8 mouse cellular contexts compared by ENCODE assay signal in genomic region chr11:120722067-120722630, GRCm38 (mm10). TPM values are rescaled to one million over a fixed set of nuclear protein-coding genes. Genes with fewer than 3 reads are reported as not detected.
DNase-seq lines count a peak whose midpoint lies in the region; ATAC-seq and TF ChIP-seq lines count a peak whose summit lies in the region.

No protein-coding gene starts in this region.

- H3K4me2 ChIP-seq in embryonic facial prominence, embryonic 15.5 days (replicated peaks) = peak overlapping the region; percentile 97
- peak overlapping the region; percentile 98 for H3K4me2 ChIP-seq in intestine, embryonic 15.5 days (replicated peaks)
- H3K4me2 ChIP-seq in myocyte (ENCODE audit: low read depth) = peak overlapping the region; percentile 42

- intact Hi-C loops in left cerebral cortex, postnatal 14 days (cut with DNase I) = no loop called here

- ATAC-seq in embryonic facial prominence, embryonic 15.5 days (ENCODE audit: insufficient number of reproducible peaks, low FRiP score, low TSS enrichment, low read depth) = no peak
- peak; percentile 27; the same call in 1 of the 2 replicates for ATAC-seq in intestine, embryonic 15.5 days

- H3K4me1 ChIP-seq in lung, adult 2 months (ENCODE audit: control insufficient read depth, insufficient read depth, low read length) = peaks cover 12% of the 10 kb centered on the region
- peaks cover 32% of the 10 kb centered on the region for H3K4me1 ChIP-seq in embryonic facial prominence, embryonic 15.5 days
- H3K4me1 ChIP-seq in intestine, embryonic 15.5 days (replicated peaks) = peaks cover 22% of the 10 kb centered on the region

- H3ac ChIP-seq in myocyte (ENCODE audit: control insufficient read depth, insufficient read length) = no peak overlapping the region

- TF ChIP-seq POLR2A in lung, adult 2 months (IDR thresholded peaks at IDR 0.05; ENCODE audit: borderline replicate concordance, extremely low read depth, low read depth, low read length) = no peak; the same call in 1 of the 2 replicates
- no peak for TF ChIP-seq POLR2A in myocyte (IDR thresholded peaks at IDR 0.05; ENCODE audit: insufficient read length, low read depth)

- peak; percentile 33 for DNase-seq in lung, adult 2 months
- DNase-seq in lung, postnatal 10 days = no peak
- no peak for DNase-seq in MN1 (ENCODE audit: low spot score)
- DNase-seq in left cerebral cortex, postnatal 14 days (ENCODE audit: low spot score in 2 of 2) = no peak
- no peak for DNase-seq in layer of hippocampus, adult 18-20 months (ENCODE audit: low spot score in 2 of 2)

- no peak for TF ChIP-seq CTCF in lung, adult 2 months (IDR thresholded peaks at IDR 0.05; ENCODE audit: insufficient read depth, low read length)

- peak overlapping the region; percentile 47 for H3K4me3 ChIP-seq in lung, adult 2 months (replicated peaks; ENCODE audit: extremely low read depth, low read depth, low read length)
- peak overlapping the region; percentile 67 for H3K4me3 ChIP-seq in embryonic facial prominence, embryonic 15.5 days (replicated peaks)
- H3K4me3 ChIP-seq in intestine, embryonic 15.5 days (replicated peaks) = peak overlapping the region; percentile 58
- no peak overlapping the region for H3K4me3 ChIP-seq in myocyte

- WGBS in lung, adult 2 months = 16% methylated on average over 21 of the region's 21 CpGs
- WGBS in embryonic facial prominence, embryonic 15.5 days = 20% methylated on average over 21 of the region's 21 CpGs
- 17% methylated on average over 21 of the region's 21 CpGs for WGBS in intestine, embryonic 15.5 days

- no peaks in the 10 kb centered on the region for H3K9me3 ChIP-seq in embryonic facial prominence, embryonic 15.5 days (replicated peaks)
- no peaks in the 10 kb centered on the region for H3K9me3 ChIP-seq in intestine, embryonic 15.5 days

- H3K27me3 ChIP-seq in embryonic facial prominence, embryonic 15.5 days = no peaks in the 10 kb centered on the region
- no peaks in the 10 kb centered on the region for H3K27me3 ChIP-seq in intestine, embryonic 15.5 days (replicated peaks)
- no peaks in the 10 kb centered on the region for H3K27me3 ChIP-seq in myocyte (ENCODE audit: control insufficient read depth, insufficient read depth, insufficient read length)

- no peaks in the 10 kb centered on the region for H3K79me2 ChIP-seq in myocyte (ENCODE audit: control insufficient read depth, insufficient read depth)

- H3K27ac ChIP-seq in embryonic facial prominence, embryonic 15.5 days (replicated peaks) = peak overlapping the region; percentile 31; the same call in 1 of the 2 replicates
- H3K27ac ChIP-seq in intestine, embryonic 15.5 days = peak overlapping the region; percentile 23; the same call in 1 of the 2 replicates

- H3K9ac ChIP-seq in embryonic facial prominence, embryonic 15.5 days = peak overlapping the region; percentile 59
- peak overlapping the region; percentile 73 for H3K9ac ChIP-seq in intestine, embryonic 15.5 days

- H3K36me3 ChIP-seq in embryonic facial prominence, embryonic 15.5 days = peaks cover 23% of the 10 kb centered on the region
- peaks cover 20% of the 10 kb centered on the region for H3K36me3 ChIP-seq in intestine, embryonic 15.5 days
- no peaks in the 10 kb centered on the region for H3K36me3 ChIP-seq in myocyte (ENCODE audit: control insufficient read depth, insufficient read depth)

TF ChIP-seq in myocyte, 11 proteins besides CTCF, POLR2A, EP300 and RAD21:
- no peak for TF ChIP-seq TCF12 (IDR thresholded peaks at IDR 0.05; ENCODE audit: insufficient read depth, poor library complexity, severe bottlenecking)
- TF ChIP-seq MYOD1 (IDR thresholded peaks at IDR 0.05; ENCODE audit: control insufficient read depth in 1 of 3, insufficient read length in 2 of 3, low read depth in 2 of 3) = no peak
- TF ChIP-seq MYOG (IDR thresholded peaks at IDR 0.05; ENCODE audit: control insufficient read depth in 1 of 3, insufficient read depth in 1 of 3, insufficient read length in 2 of 3, low read depth in 2 of 3) = no peak
- no peak for TF ChIP-seq POLR2AphosphoS2 (IDR thresholded peaks at IDR 0.05; ENCODE audit: insufficient read length, low read depth)
- no peak for TF ChIP-seq SRF (IDR thresholded peaks at IDR 0.05; ENCODE audit: control insufficient read depth, insufficient read length, low read depth)

RNA-seq across cellular contexts. Expression of gene Rac3, which starts 0.9 kb away (rescaled TPM):
- 62.0 and 76.8 TPM in 2 replicates for polyA plus RNA-seq in lung, adult 2 months (2012; rRNA removed)
- polyA plus RNA-seq in embryonic facial prominence, embryonic 15.5 days (2015; fragmentation: Nextera tagmentation; extraction: Ambion mirVana) = 64.5 and 75.4 TPM in 2 replicates
- 34.2 and 35.8 TPM in 2 replicates for polyA plus RNA-seq in intestine, embryonic 15.5 days (2015; fragmentation: Nextera tagmentation; extraction: Ambion mirVana)
- polyA plus RNA-seq in myocyte (2012; fragmentation: generic; extraction: Trizol) = 1.9 TPM
- total RNA-seq in left cerebral cortex, postnatal 14 days (2021) = 10 to 100 TPM; 92.2 to 99.5 TPM
- total RNA-seq in layer of hippocampus, adult 18-20 months (2021) = 10 to 100 TPM; 32.0 to 40.0 TPM

RNA-seq across cellular contexts. Expression of gene Dcxr, which starts 4.9 kb away (rescaled TPM):
- 326 and 340 TPM in 2 replicates for polyA plus RNA-seq in lung, adult 2 months (2012; rRNA removed)
- 35.9 and 36.6 TPM in 2 replicates for polyA plus RNA-seq in embryonic facial prominence, embryonic 15.5 days (2015; fragmentation: Nextera tagmentation; extraction: Ambion mirVana)
- polyA plus RNA-seq in intestine, embryonic 15.5 days (2015; fragmentation: Nextera tagmentation; extraction: Ambion mirVana) = 31.3 and 41.7 TPM in 2 replicates
- polyA plus RNA-seq in myocyte (2012; fragmentation: generic; extraction: Trizol) = 21.2 TPM
- total RNA-seq in left cerebral cortex, postnatal 14 days (2021) = 1 to 10 TPM; 5.7 to 7.8 TPM
- 10 to 100 TPM; 12.3 to 13.6 TPM for total RNA-seq in layer of hippocampus, adult 18-20 months (2021)

RNA-seq across cellular contexts. Expression of gene Lrrc45, which starts 8.4 kb away (rescaled TPM):
- polyA plus RNA-seq in lung, adult 2 months (2012; rRNA removed) = 35.6 and 40.1 TPM in 2 replicates
- polyA plus RNA-seq in embryonic facial prominence, embryonic 15.5 days (2015; fragmentation: Nextera tagmentation; extraction: Ambion mirVana) = 69.7 and 82.2 TPM in 2 replicates
- 42.0 and 45.4 TPM in 2 replicates for polyA plus RNA-seq in intestine, embryonic 15.5 days (2015; fragmentation: Nextera tagmentation; extraction: Ambion mirVana)
- 10.6 TPM for polyA plus RNA-seq in myocyte (2012; fragmentation: generic; extraction: Trizol)
- 10 to 100 TPM; 57.2 to 60.1 TPM for total RNA-seq in left cerebral cortex, postnatal 14 days (2021)
- 10 to 100 TPM; 49.1 to 60.5 TPM for total RNA-seq in layer of hippocampus, adult 18-20 months (2021)

RNA-seq across cellular contexts. Expression of gene Cenpx, which starts 8.6 kb away (rescaled TPM):
- polyA plus RNA-seq in lung, adult 2 months (2012; rRNA removed) = 68.0 and 69.1 TPM in 2 replicates
- polyA plus RNA-seq in embryonic facial prominence, embryonic 15.5 days (2015; fragmentation: Nextera tagmentation; extraction: Ambion mirVana) = 145 and 157 TPM in 2 replicates
- polyA plus RNA-seq in intestine, embryonic 15.5 days (2015; fragmentation: Nextera tagmentation; extraction: Ambion mirVana) = 163 and 170 TPM in 2 replicates
- polyA plus RNA-seq in myocyte (2012; fragmentation: generic; extraction: Trizol) = 42.5 TPM
- 10 to 100 TPM; 26.8 to 30.2 TPM for total RNA-seq in left cerebral cortex, postnatal 14 days (2021)
- 10 to 100 TPM; 15.8 to 18.7 TPM for total RNA-seq in layer of hippocampus, adult 18-20 months (2021)

RNA-seq across cellular contexts. Expression of gene Cbr2, which starts 9.8 kb away (rescaled TPM):
- 13,780 and 14,250 TPM in 2 replicates for polyA plus RNA-seq in lung, adult 2 months (2012; rRNA removed)
- polyA plus RNA-seq in embryonic facial prominence, embryonic 15.5 days (2015; fragmentation: Nextera tagmentation; extraction: Ambion mirVana) = 193 and 315 TPM in 2 replicates
- polyA plus RNA-seq in intestine, embryonic 15.5 days (2015; fragmentation: Nextera tagmentation; extraction: Ambion mirVana) = 0.79 and 2.4 TPM in 2 replicates
- polyA plus RNA-seq in myocyte (2012; fragmentation: generic; extraction: Trizol) = 183 TPM
- 1 to 10 TPM; 1.5 to 3.0 TPM for total RNA-seq in left cerebral cortex, postnatal 14 days (2021)
- total RNA-seq in layer of hippocampus, adult 18-20 months (2021) = 1 to 10 TPM; 1.2 to 1.7 TPM

Comparison
In these comparisons a context has a peak if more than half of its experiments do, and no peak if none do; other contexts are left out.
1. H3K4me2 ChIP-seq: peak in every context shown above with its lines; median percentile 98 in intestine, embryonic 15.5 days; 97 in embryonic facial prominence, embryonic 15.5 days; 42 in myocyte.
2. RNA of gene Rac3, which starts 0.9 kb away (polyA plus RNA-seq): 64.5 to 75.4 TPM in embryonic facial prominence, embryonic 15.5 days, 62.0 to 76.8 TPM in lung, adult 2 months and 34.2 to 35.8 TPM in intestine, embryonic 15.5 days; 1.9 TPM in myocyte (single experiment); every median in the first group is over 10 times any median in the second.